Mouse (Mus musculus) forebrain, embryonic 10.5 days (tissue): ENCODE data around the gene Vwa3b. TPM values are rescaled to one million over a fixed set of nuclear protein-coding genes. Genes with fewer than 3 reads are reported as not detected.

Experiments used
- DNase-seq: peaks from one replicate; pipeline ENCODE4 v3.0.0-alpha.2; 2017; ENCODE audit warnings: low spot score; ENCODE audit errors: extremely low spot score
- H3K27ac ChIP-seq: fragments of 300-500 bp; sonication (generic); 2 replicates; pipeline ENCODE4 v1.5.1; 2016; ENCODE audit warnings: mild to moderate bottlenecking
- H3K27me3 ChIP-seq: fragments of 300-500 bp; sonication (generic); 2 replicates; pipeline ENCODE4 v1.6.1; 2016; ENCODE audit warnings: mild to moderate bottlenecking; ENCODE audit not compliant: poor library complexity, severe bottlenecking
- H3K36me3 ChIP-seq: fragments of 300-500 bp; sonication (generic); replicated peaks from 2 replicates; pipeline ENCODE4 v1.6.1; 2016; ENCODE audit warnings: mild to moderate bottlenecking, moderate library complexity
- H3K4me1 ChIP-seq: fragments of 300-500 bp; sonication (generic); 2 replicates; pipeline ENCODE4 v1.6.1; 2016
- H3K4me3 ChIP-seq: fragments of 300-500 bp; sonication (generic); 2 replicates; pipeline ENCODE4 v1.5.1; 2016; ENCODE audit warnings: mild to moderate bottlenecking, moderate library complexity
- H3K9me3 ChIP-seq: fragments of 300-500 bp; sonication (generic); 2 replicates; pipeline ENCODE4 v1.6.1; 2016; ENCODE audit warnings: mild to moderate bottlenecking, moderate library complexity
- WGBS: fragments of 180-500 bp; shearing (Covaris S2); methylation state at CpG from one replicate; pipeline ENCODE4 v1.1.7; 2016; 5-methylcytosine and 5-hydroxymethylcytosine counted together
- polyA plus RNA-seq: library from polyadenylated mRNA; unstranded; fragments of >200 nt; fragmentation: Nextera tagmentation; extraction: Ambion mirVana; gene quantifications from 2 replicates; pipeline ENCODE4 v1.2.1, GENCODE M21; 2016

The Vwa3b gene
- polyA plus RNA-seq, 1 experiment from 2014 or later, result 0.16 TPM

DNA sequence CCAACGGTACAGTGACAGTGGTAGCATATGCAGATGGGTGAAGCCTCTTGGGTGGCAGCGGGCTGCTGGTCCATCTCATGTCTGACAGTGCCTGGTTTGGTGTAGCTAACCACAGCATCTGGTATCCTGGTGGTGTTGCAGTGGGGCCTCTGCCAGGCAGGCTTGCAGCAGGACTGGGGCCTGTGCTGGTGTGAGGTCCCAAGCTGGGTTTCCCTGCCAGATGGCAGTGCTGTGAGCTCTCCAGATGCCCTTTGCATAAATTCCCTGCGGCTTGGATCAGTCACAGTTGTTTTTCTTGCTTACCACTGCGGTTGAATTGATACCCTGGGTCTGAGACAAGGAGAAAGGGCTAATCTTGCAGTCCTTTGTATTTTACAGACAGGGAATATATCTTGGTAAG is 95.9 kb downstream of the Vwa3b start:
- Histone ChIP-seq H3K9me3 (no peaks in the 10 kb centered on the region), H3K4me1 (peaks cover 16% of the 10 kb centered on the region), H3K36me3 (no peaks in the 10 kb centered on the region), H3K27ac (peak overlapping the region; percentile 54), H3K27me3 (no peaks in the 10 kb centered on the region), H3K4me3 (no peak overlapping the region)
- 55% methylated on average over 4 of the region's 4 CpGs for WGBS
- DNase-seq, result peak; percentile 17

DNA sequence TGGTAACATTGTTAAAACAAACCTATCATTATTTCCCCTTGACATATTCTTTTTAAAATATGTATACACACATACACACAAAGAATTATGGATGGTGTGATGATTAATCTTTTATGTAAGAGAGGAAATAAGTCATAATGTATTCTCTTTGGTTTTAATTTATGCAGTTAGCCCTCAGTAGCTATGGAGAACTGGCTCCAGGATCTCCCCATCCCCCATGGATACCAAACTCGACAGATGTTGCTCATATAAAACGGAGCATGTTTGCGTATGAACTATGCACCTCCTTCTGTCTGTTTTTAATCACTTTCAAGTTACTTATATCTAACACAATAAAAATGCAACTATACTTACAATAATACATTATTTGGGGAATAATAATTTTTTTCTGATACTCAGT is 96.4 kb downstream of the Vwa3b start:
- H3K4me3 ChIP-seq, result no peak overlapping the region
- no peaks in the 10 kb centered on the region for H3K27me3 ChIP-seq
- WGBS, result 64% methylated on average over 3 of the region's 3 CpGs
- peaks cover 16% of the 10 kb centered on the region for H3K4me1 ChIP-seq
- no peaks in the 10 kb centered on the region for H3K36me3 ChIP-seq
- H3K27ac ChIP-seq, result no peak overlapping the region
- no peak for DNase-seq
- no peaks in the 10 kb centered on the region for H3K9me3 ChIP-seq

DNA sequence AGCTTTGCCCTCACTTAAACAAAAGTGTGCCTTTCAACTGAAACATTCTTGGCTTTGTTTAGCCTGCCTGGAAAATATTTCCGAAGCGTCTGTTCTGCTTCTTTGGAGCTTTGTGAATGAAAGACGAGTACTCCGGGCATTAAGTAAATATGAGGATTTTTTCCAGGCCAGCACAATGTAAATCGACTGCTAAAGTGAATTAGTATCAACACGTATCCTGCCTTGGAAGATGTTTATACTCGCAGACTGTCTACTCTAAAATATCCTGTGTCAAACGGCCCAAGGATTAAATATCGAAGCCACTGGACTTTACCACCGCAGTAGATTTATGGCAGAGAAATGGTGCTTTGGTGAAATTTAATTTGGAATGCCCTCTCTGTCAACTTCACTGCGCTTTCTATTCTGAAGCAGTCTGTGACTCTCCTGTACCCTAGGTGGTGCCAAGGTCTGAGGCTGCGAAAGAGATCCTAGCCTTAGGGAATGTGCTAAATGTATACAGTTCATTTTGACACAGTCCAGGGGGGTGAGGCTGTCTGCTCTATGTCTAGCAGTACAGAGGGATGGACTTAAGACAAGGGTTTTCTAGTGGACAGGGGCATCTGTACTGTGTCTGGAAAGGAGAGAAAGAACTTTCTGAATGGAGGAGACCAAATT is 98.4 kb downstream of the Vwa3b start:
- no peak overlapping the region for H3K4me3 ChIP-seq
- no peak overlapping the region for H3K27ac ChIP-seq
- H3K9me3 ChIP-seq, result no peaks in the 10 kb centered on the region
- 87% methylated on average over 12 of the region's 12 CpGs for whole genome bisulfite sequencing
- H3K27me3 ChIP-seq, result no peaks in the 10 kb centered on the region
- H3K4me1 ChIP-seq, result peaks cover 16% of the 10 kb centered on the region
- no peaks in the 10 kb centered on the region for H3K36me3 ChIP-seq
- DNase-seq, result no peak

DNA sequence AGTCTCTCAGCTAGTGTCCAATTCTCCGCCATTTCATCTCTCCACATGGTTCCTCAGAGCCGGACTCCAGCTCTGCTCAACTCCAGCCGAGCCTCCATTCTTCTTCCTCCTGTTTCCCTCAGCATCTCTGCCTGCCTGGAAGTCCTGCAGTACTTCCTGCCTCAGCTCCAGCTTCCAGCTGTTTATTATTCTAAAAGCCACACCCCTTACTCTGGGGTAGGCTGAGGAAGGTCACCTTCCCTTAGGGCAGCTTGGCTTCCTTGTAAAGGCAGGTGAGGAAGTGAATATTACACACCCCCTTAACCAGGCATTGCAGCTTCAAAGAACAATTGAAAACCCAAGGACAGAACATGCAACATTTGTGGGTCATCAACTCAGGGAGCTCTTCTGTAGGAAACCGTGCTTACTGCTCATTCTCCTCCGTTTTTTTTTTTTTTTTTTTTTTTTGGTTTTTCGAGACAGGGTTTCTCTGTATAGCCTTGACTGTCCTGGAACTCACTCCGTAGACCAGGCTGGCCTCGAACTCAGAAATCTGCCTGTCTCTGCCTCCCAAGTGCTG is 103.7 kb downstream of the Vwa3b start:
- no peak for DNase-seq
- 80% methylated on average over 7 of the region's 8 CpGs for WGBS

DNA sequence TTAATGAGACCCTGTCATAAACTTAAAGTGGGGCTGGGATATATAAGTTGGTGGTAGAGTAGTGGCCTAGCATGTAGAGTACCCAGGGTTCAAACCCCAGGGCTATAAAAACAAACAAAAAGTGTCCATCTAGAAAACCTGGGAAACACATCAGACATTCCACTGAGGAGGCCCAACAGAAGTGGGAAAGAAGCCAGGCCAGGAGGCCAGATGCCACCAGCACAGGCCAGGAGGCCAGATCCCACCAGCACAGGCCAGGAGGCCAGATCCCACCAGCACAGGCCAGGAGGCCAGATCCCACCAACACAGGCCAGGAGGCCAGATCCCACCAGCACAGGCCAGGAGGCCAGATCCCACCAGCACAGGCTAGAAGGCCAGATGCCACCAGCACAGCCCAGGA is 104.8 kb downstream of the Vwa3b start:
- Histone ChIP-seq H3K9me3 (no peaks in the 10 kb centered on the region), H3K36me3 (no peaks in the 10 kb centered on the region), H3K27ac (no peak overlapping the region), H3K4me3 (no peak overlapping the region), H3K4me1 (no peaks in the 10 kb centered on the region), H3K27me3 (no peaks in the 10 kb centered on the region)
- no peak for DNase-seq

More for the DNA sequence above, 103.7 kb downstream of the Vwa3b start:
- Histone ChIP-seq H3K4me3 (no peak overlapping the region), H3K4me1 (0 out of 2 replicates have a peak, but pooled peaks cover 1% of the 10 kb centered on the region), H3K27ac (no peak overlapping the region), H3K9me3 (no peaks in the 10 kb centered on the region), H3K27me3 (no peaks in the 10 kb centered on the region), H3K36me3 (no peaks in the 10 kb centered on the region)

DNA sequence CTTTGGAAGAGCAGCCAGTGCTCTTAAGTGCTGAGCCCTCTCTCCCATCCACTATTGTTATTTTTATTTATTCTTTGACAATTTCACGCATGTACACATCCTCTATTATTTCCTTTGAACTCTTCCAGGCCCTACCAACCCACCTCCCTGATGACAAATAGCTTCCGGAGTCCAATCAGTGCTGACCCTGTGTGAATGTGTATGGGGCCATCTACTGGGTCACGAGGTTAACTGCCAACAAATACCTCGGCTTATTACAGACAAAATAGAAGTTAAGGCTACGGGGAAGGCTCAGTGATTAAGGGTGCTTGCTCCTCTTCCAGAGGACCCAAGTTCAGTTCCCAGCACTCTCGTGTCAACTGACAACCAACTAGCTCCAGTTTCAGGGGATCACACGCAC is 106.0 kb downstream of the Vwa3b start:
- no peak overlapping the region for H3K4me3 ChIP-seq
- H3K27me3 ChIP-seq, result no peaks in the 10 kb centered on the region
- H3K36me3 ChIP-seq, result no peaks in the 10 kb centered on the region
- H3K27ac ChIP-seq, result no peak overlapping the region
- 65% methylated on average over 7 of the region's 7 CpGs for WGBS
- H3K4me1 ChIP-seq, result no peaks in the 10 kb centered on the region
- H3K9me3 ChIP-seq, result no peaks in the 10 kb centered on the region
- DNase-seq, result no peak

DNA sequence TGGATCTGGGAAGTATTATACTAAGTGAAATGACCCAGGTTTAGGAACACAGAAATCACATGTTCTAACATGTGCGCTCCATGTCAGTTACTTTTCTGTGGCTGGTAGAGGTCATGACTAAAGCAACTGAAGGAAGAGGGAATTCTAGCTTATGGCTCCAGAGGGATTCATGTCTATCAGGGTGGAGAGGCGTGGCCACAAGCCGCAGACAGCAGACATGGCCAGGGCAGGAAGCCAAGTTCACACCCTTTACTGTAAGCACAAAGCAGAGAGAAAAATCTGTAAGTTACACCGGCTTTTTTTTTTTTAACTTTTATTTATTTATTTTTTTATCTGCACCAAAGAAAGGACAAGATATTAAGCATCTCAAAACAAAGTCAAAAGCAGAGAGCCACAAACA is 119.6 kb downstream of the Vwa3b start:
- Histone ChIP-seq H3K27me3 (no peaks in the 10 kb centered on the region), H3K9me3 (no peaks in the 10 kb centered on the region), H3K4me3 (no peak overlapping the region), H3K36me3 (no peaks in the 10 kb centered on the region), H3K4me1 (no peaks in the 10 kb centered on the region), H3K27ac (no peak overlapping the region)
- 90% methylated on average over 4 of the region's 4 CpGs for WGBS
- no peak for DNase-seq

DNA sequence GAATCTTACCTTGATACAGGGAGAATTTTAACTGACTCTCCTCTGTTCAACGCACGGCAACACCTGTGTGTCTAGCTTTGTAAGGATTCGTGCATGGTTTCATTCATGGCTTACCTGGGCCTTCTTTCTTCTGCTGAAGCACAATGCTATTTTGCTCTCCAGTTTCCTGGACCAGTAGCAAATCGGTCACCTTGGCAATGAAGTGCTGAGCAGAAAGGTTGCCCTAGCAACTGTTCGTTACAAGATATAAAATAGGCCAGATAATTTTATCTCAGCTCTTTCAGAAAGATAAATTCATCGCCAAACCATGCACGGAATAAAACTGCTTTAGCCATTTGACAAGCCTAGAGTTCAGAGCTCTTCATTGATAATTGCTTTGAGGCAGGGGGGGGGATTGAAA is 123.5 kb downstream of the Vwa3b start:
- WGBS, result 93% methylated on average over 7 of the region's 7 CpGs
- H3K9me3 ChIP-seq, result no peaks in the 10 kb centered on the region
- H3K27me3 ChIP-seq, result no peaks in the 10 kb centered on the region
- H3K36me3 ChIP-seq, result no peaks in the 10 kb centered on the region
- no peak overlapping the region for H3K27ac ChIP-seq
- no peak overlapping the region for H3K4me3 ChIP-seq
- DNase-seq, result no peak
- no peaks in the 10 kb centered on the region; the same call in 1 of the 2 replicates for H3K4me1 ChIP-seq

DNA sequence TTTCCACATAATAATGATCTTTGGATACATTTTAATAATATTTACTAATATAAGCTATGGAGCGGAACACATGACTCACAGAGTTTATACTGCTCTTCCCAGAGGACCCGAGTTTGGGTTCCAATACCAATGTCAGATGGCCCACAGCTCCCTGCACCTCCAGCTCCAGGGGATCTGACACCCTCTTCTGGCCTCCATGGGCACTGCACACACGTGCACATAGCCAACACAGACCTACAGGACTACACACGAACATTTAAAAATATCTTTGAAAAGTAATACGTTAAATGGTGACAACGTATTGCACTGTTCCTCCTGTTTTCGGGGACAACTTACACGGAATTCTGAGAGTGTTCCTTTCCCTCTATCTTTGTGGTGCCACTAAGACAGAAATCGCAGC is 125.5 kb downstream of the Vwa3b start:
- no peaks in the 10 kb centered on the region for H3K9me3 ChIP-seq
- no peak overlapping the region for H3K27ac ChIP-seq
- H3K36me3 ChIP-seq, result no peaks in the 10 kb centered on the region
- no peaks in the 10 kb centered on the region for H3K27me3 ChIP-seq
- WGBS, result 91% methylated on average over 9 of the region's 9 CpGs
- H3K4me1 ChIP-seq, result no peaks in the 10 kb centered on the region; the same call in 1 of the 2 replicates
- DNase-seq, result no peak
- no peak overlapping the region for H3K4me3 ChIP-seq

DNA sequence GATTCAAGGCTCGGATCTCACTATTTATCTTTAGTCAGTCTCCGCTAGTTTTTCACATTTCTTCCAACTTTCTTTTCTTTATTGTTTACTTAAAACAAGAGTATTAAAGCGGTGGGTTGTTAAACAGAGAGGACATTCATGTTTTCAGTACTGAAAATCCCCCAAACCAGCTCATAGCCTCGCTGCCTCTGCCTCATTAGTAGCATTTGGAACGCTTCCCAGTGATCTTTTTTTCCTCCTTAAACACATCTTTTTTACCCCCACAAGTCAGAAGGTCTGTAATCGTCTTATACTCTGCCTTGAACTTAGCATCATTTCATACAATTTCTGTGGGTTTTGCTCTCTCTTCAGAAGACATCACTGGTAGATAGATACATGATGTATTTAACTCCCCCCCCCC is 139.7 kb downstream of the Vwa3b start:
- WGBS, result 75% methylated on average over 6 of the region's 6 CpGs
- Histone ChIP-seq H3K27ac (no peak overlapping the region), H3K9me3 (no peaks in the 10 kb centered on the region; the same call in 1 of the 2 replicates), H3K36me3 (no peaks in the 10 kb centered on the region), H3K4me1 (no peaks in the 10 kb centered on the region; the same call in 1 of the 2 replicates), H3K4me3 (no peak overlapping the region), H3K27me3 (no peaks in the 10 kb centered on the region)
- DNase-seq, result no peak

DNA sequence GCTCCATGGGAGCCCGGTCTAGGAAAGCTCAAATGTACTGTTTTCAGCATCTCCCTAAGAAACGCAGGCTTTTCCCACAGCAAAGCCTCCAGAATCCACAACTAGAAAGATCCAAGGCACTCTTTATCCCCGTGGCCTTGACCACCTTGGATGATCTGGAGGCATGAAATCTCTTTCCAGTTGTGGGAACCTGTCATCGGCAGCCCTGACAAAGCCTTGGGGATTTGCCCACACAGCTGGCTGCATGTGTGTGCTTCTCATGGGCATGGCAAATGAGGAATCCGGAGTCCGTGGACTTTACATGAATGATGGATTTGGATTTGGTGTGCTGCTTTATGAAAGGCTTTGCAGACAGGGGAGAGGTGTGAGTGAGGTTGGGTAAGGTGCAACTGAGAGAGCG is 141.5 kb downstream of the Vwa3b start:
- Histone ChIP-seq H3K4me1 (no peaks in the 10 kb centered on the region; the same call in 1 of the 2 replicates), H3K36me3 (no peaks in the 10 kb centered on the region), H3K27me3 (no peaks in the 10 kb centered on the region), H3K4me3 (no peak overlapping the region), H3K27ac (no peak overlapping the region), H3K9me3 (no peaks in the 10 kb centered on the region)
- WGBS, result 84% methylated on average over 7 of the region's 7 CpGs
- DNase-seq, result no peak

DNA sequence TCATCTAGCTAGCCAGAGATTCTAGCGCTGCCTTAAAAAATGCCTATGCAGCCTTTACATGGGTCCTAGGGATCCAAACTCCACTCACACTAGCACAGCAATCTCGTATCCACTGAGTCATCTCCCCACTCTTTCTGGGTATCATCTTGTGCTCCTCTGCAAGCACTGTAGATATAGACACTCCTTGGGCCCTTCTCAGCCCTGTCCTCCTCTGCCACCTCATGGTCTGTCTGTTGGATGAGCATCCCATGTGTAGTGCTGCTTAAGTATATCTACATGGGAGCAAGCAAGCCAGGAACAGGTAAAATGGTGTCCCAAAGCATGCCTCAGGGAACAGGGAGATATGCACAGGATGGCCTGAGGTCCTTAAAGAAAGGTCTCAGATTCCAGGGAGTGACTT is 151.5 kb downstream of the Vwa3b start:
- no peaks in the 10 kb centered on the region for H3K27me3 ChIP-seq
- no peaks in the 10 kb centered on the region for H3K9me3 ChIP-seq
- no peak overlapping the region for H3K27ac ChIP-seq
- WGBS, result 88% methylated on average over 2 of the region's 2 CpGs
- no peak overlapping the region for H3K4me3 ChIP-seq
- no peaks in the 10 kb centered on the region for H3K36me3 ChIP-seq
- no peaks in the 10 kb centered on the region for H3K4me1 ChIP-seq
- DNase-seq, result no peak

DNA sequence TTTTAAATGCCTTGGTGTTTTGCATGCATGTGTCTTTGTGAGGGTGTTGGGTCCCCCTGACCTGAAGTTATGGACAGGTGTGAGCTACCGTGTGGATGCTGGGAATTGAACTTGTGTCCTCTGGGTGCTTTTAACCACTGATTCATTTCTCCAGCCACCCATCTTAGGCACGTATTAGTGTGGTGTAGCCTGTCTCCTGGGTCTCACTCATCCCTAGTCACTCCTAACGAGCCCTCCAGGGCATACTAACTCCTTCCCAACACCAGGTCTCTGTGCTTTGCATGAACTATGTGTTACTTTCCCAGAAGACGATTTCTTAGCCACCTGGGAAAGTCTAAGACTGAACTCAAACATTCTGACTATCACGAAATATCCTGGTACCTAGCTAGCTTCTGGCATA is 153.5 kb downstream of the Vwa3b start:
- Histone ChIP-seq H3K4me3 (no peak overlapping the region), H3K4me1 (peaks cover under 1% of the 10 kb centered on the region), H3K27me3 (no peaks in the 10 kb centered on the region), H3K27ac (no peak overlapping the region), H3K36me3 (no peaks in the 10 kb centered on the region), H3K9me3 (no peaks in the 10 kb centered on the region)
- 75% methylated on average over 5 of the region's 5 CpGs for WGBS
- no peak for DNase-seq
